Mouse (Mus musculus): ENCODE measurements around the gene Prok1. TPM values are rescaled to one million over a fixed set of nuclear protein-coding genes. Genes with fewer than 3 reads are reported as not detected.

Gene Prok1
- total and polyA plus RNA-seq, 2 experiments from 2014 or later: 0.15 TPM; not detected in 1

- H3K9ac ChIP-seq: no peak overlapping the region
- no peak overlapping the region for H3K4me3 ChIP-seq (ENCODE audit: low read depth, low read length)
- H3K27me3 ChIP-seq (ENCODE audit: insufficient read depth, low read length): no peaks in the 10 kb centered on the region
- DNase-seq: no peak
- ATAC-seq: no peak
- H3K27ac ChIP-seq (ENCODE audit: low read depth, low read length): no peak overlapping the region
- no peak for TF ChIP-seq CTCF (IDR thresholded peaks at IDR 0.05; ENCODE audit: low read depth)
- no peaks in the 10 kb centered on the region for H3K36me3 ChIP-seq (ENCODE audit: insufficient read depth)
- WGBS: 81% methylated on average over 3 of the region's 3 CpGs
- no peaks in the 10 kb centered on the region for H3K9me3 ChIP-seq (ENCODE audit: low read length)
- H3K4me1 ChIP-seq (ENCODE audit: insufficient read depth): peaks cover under 1% of the 10 kb centered on the region; the same call in 1 of the 2 replicates
- no peak overlapping the region for H3K4me2 ChIP-seq (ENCODE audit: low read depth)
Measured at GRCm38 (mm10) chr3:107255992-107256391, 16.5 kb upstream of the Prok1 start.

- TF ChIP-seq CTCF (IDR thresholded peaks at IDR 0.05; ENCODE audit: low read depth): no peak
- H3K4me3 ChIP-seq (ENCODE audit: low read depth, low read length): no peak overlapping the region
- H3K27ac ChIP-seq (ENCODE audit: low read depth, low read length): no peak overlapping the region
- no peaks in the 10 kb centered on the region for H3K4me1 ChIP-seq (ENCODE audit: insufficient read depth)
- no peaks in the 10 kb centered on the region for H3K36me3 ChIP-seq (ENCODE audit: insufficient read depth)
- no peak overlapping the region for H3K4me2 ChIP-seq (ENCODE audit: low read depth)
- H3K27me3 ChIP-seq (ENCODE audit: insufficient read depth, low read length): no peaks in the 10 kb centered on the region
- 86% methylated on average over 5 of the region's 5 CpGs for WGBS
- ATAC-seq (no peak), DNase-seq (no peak)
- no peak overlapping the region for H3K9ac ChIP-seq
- no peaks in the 10 kb centered on the region for H3K9me3 ChIP-seq (ENCODE audit: low read length)
Measured at GRCm38 (mm10) chr3:107253925-107254324, 14.4 kb upstream of the Prok1 start.

GRCm38 (mm10) chr3:107252035-107252434, 12.5 kb upstream of the Prok1 start:
- H3K4me2 ChIP-seq (ENCODE audit: low read depth): no peak overlapping the region
- H3K36me3 ChIP-seq (ENCODE audit: insufficient read depth): no peaks in the 10 kb centered on the region
- ATAC-seq: no peak
- H3K27me3 ChIP-seq (ENCODE audit: insufficient read depth, low read length): no peaks in the 10 kb centered on the region
- no peak overlapping the region for H3K9ac ChIP-seq
- no peak for TF ChIP-seq CTCF (IDR thresholded peaks at IDR 0.05; ENCODE audit: low read depth)
- no peak for DNase-seq
- no peak overlapping the region for H3K27ac ChIP-seq (ENCODE audit: low read depth, low read length)
- H3K4me3 ChIP-seq (ENCODE audit: low read depth, low read length): no peak overlapping the region
- H3K9me3 ChIP-seq (ENCODE audit: low read length): no peaks in the 10 kb centered on the region
- WGBS: 79% methylated on average over 4 of the region's 4 CpGs
- H3K4me1 ChIP-seq (ENCODE audit: insufficient read depth): no peaks in the 10 kb centered on the region

GRCm38 (mm10) chr3:107250320-107250719, 10.8 kb upstream of the Prok1 start:
- no peak overlapping the region for H3K4me2 ChIP-seq (ENCODE audit: low read depth)
- H3K9ac ChIP-seq: no peak overlapping the region
- ATAC-seq (no peak), DNase-seq (no peak)
- TF ChIP-seq CTCF (IDR thresholded peaks at IDR 0.05; ENCODE audit: low read depth): no peak
- no peaks in the 10 kb centered on the region for H3K27me3 ChIP-seq (ENCODE audit: insufficient read depth, low read length)
- no peaks in the 10 kb centered on the region for H3K9me3 ChIP-seq (ENCODE audit: low read length)
- WGBS: 80% methylated on average over 2 of the region's 2 CpGs
- no peaks in the 10 kb centered on the region for H3K4me1 ChIP-seq (ENCODE audit: insufficient read depth)
- H3K36me3 ChIP-seq (ENCODE audit: insufficient read depth): no peaks in the 10 kb centered on the region
- H3K27ac ChIP-seq (ENCODE audit: low read depth, low read length): no peak overlapping the region
- no peak overlapping the region for H3K4me3 ChIP-seq (ENCODE audit: low read depth, low read length)

GRCm38 (mm10) chr3:107249042-107249441, 9.5 kb upstream of the Prok1 start:
- 65% methylated on average over 3 of the region's 3 CpGs for WGBS
- Histone ChIP-seq H3K27ac (ENCODE audit: low read depth, low read length) (no peak overlapping the region), H3K9me3 (ENCODE audit: low read length) (no peaks in the 10 kb centered on the region), H3K4me2 (ENCODE audit: low read depth) (no peak overlapping the region), H3K4me3 (ENCODE audit: low read depth, low read length) (no peak overlapping the region), H3K27me3 (ENCODE audit: insufficient read depth, low read length) (no peaks in the 10 kb centered on the region), H3K36me3 (ENCODE audit: insufficient read depth) (no peaks in the 10 kb centered on the region), H3K4me1 (ENCODE audit: insufficient read depth) (no peaks in the 10 kb centered on the region), H3K9ac (no peak overlapping the region)
- ATAC-seq: no peak
- TF ChIP-seq CTCF (IDR thresholded peaks at IDR 0.05; ENCODE audit: low read depth): no peak
- no peak for DNase-seq

GRCm38 (mm10) chr3:107246876-107247275, 7.4 kb upstream of the Prok1 start:
- Histone ChIP-seq H3K36me3 (ENCODE audit: insufficient read depth) (no peaks in the 10 kb centered on the region), H3K9ac (no peak overlapping the region), H3K4me1 (ENCODE audit: insufficient read depth) (no peaks in the 10 kb centered on the region), H3K27me3 (ENCODE audit: insufficient read depth, low read length) (no peaks in the 10 kb centered on the region), H3K9me3 (ENCODE audit: low read length) (no peaks in the 10 kb centered on the region), H3K27ac (ENCODE audit: low read depth, low read length) (no peak overlapping the region), H3K4me2 (ENCODE audit: low read depth) (no peak overlapping the region), H3K4me3 (ENCODE audit: low read depth, low read length) (no peak overlapping the region)
- DNase-seq (no peak), ATAC-seq (no peak)
- no peak for TF ChIP-seq CTCF (IDR thresholded peaks at IDR 0.05; ENCODE audit: low read depth)
- WGBS: 77% methylated on average over 6 of the region's 6 CpGs

- 12% methylated on average over 14 of the region's 14 CpGs for WGBS
- peak; percentile 76 for ATAC-seq
- DNase-seq: peak; percentile 26
- peaks cover 3% of the 10 kb centered on the region; the same call in 1 of the 2 replicates for H3K4me1 ChIP-seq (ENCODE audit: insufficient read depth)
- no peak overlapping the region for H3K27ac ChIP-seq (ENCODE audit: low read depth, low read length)
- H3K4me2 ChIP-seq (ENCODE audit: low read depth): no peak overlapping the region
- no peak overlapping the region for H3K4me3 ChIP-seq (ENCODE audit: low read depth, low read length)
- no peak for TF ChIP-seq CTCF (IDR thresholded peaks at IDR 0.05; ENCODE audit: low read depth)
- H3K27me3 ChIP-seq (ENCODE audit: insufficient read depth, low read length): no peaks in the 10 kb centered on the region
- no peaks in the 10 kb centered on the region for H3K9me3 ChIP-seq (ENCODE audit: low read length)
- no peak overlapping the region for H3K9ac ChIP-seq
- H3K36me3 ChIP-seq (ENCODE audit: insufficient read depth): no peaks in the 10 kb centered on the region
Measured at GRCm38 (mm10) chr3:107241389-107242094, 2.0 kb upstream of the Prok1 start.

Measured in forebrain, postnatal 0 days (tissue).